In the genomic region with DNA sequence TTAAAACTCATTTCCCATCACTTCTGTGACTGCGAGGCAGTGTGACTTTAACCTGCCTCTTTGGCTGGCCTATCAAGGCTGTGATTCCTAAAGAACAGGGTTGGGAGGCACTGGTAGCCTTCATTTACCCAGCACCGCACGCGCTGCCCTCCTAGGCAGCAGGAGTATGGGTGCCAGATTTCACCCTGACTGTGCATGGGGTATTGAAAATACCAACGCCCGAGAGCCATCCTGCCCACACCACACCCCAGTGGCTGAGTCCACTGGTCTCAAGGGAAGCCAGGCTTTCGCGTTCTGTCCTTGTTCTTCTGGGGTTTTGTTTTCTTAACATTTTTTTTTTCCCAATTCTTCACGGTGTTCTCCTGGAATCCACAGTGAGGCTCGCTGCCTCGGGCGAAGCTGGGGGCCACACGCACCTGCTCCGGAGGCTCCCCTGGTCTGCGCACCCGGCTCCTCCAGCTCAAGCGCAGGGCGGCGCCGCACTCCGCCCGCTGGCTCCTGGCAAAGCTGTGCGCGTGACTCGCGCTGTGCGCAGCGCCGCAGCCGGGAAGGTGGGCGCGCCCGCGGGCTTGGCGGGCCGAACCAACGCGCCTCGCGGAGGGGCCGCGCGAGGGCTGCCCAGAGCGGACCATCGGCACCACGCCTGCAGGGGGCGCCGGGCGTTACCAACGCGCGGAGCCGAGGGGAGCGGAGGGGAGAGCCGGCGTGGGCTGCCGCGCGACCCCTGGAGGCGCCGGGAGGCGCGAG, we compare ENCODE assay signal across 7 mouse cellular contexts. TPM values are rescaled to one million over a fixed set of nuclear protein-coding genes. Genes with fewer than 3 reads are reported as not detected.
DNase-seq lines count a peak whose midpoint lies in the region; ATAC-seq lines count a peak whose summit lies in the region.

Gene Rusc2 (plus strand): TSS at position 572 of the 747 bp plus-strand sequence.

- H3K36me3 ChIP-seq in embryonic facial prominence, embryonic 13.5 days = no peaks in the 10 kb centered on the region
- H3K36me3 ChIP-seq in limb, embryonic 13.5 days = no peaks in the 10 kb centered on the region
- H3K36me3 ChIP-seq in midbrain, embryonic 14.5 days (ENCODE audit: control insufficient read depth, insufficient read depth, low read length) = no peaks in the 10 kb centered on the region

- H3K9ac ChIP-seq in embryonic facial prominence, embryonic 13.5 days = peak within 1 kb of the TSS; percentile 84
- peak within 1 kb of the TSS; percentile 84 for H3K9ac ChIP-seq in limb, embryonic 13.5 days
- H3K9ac ChIP-seq in midbrain, embryonic 14.5 days (replicated peaks; ENCODE audit: low read length) = peak within 1 kb of the TSS; percentile 83

- H3K4me1 ChIP-seq in embryonic facial prominence, embryonic 13.5 days = peaks cover 21% of the 10 kb centered on the region
- peaks cover 18% of the 10 kb centered on the region for H3K4me1 ChIP-seq in limb, embryonic 13.5 days
- H3K4me1 ChIP-seq in midbrain, embryonic 14.5 days (ENCODE audit: control insufficient read depth, insufficient read depth, low read length) = peaks cover 10% of the 10 kb centered on the region

- DNase-seq in adrenal gland, postnatal 4 days (ENCODE audit: low spot score in 2 of 2) = peak; percentile 74 to 80
- peak; percentile 87 for DNase-seq in heart, adult 8-10 months (ENCODE audit: low spot score)
- DNase-seq in kidney, adult 9 months = peak; percentile 88
- peak; percentile 98 for DNase-seq in midbrain, embryonic 14.5 days
- DNase-seq in spleen, postnatal 10 days (ENCODE audit: low spot score in 2 of 2) = peak; percentile 19 to 58

- WGBS in embryonic facial prominence, embryonic 13.5 days = under 1% methylated on average over 48 of the region's 63 CpGs
- WGBS in limb, embryonic 13.5 days = under 1% methylated on average over 62 of the region's 63 CpGs
- WGBS in midbrain, embryonic 14.5 days = under 1% methylated on average over 62 of the region's 63 CpGs

- peak within 1 kb of the TSS; percentile 72 for H3K4me3 ChIP-seq in embryonic facial prominence, embryonic 13.5 days
- H3K4me3 ChIP-seq in limb, embryonic 13.5 days = peak within 1 kb of the TSS; percentile 73
- H3K4me3 ChIP-seq in midbrain, embryonic 14.5 days (replicated peaks; ENCODE audit: low read depth, low read length) = peak within 1 kb of the TSS; percentile 70

- no peaks in the 10 kb centered on the region for H3K9me3 ChIP-seq in embryonic facial prominence, embryonic 13.5 days
- H3K9me3 ChIP-seq in limb, embryonic 13.5 days = no peaks in the 10 kb centered on the region
- no peaks in the 10 kb centered on the region for H3K9me3 ChIP-seq in midbrain, embryonic 14.5 days (ENCODE audit: control insufficient read depth, low read length)

- peaks cover 9% of the 10 kb centered on the region for H3K27me3 ChIP-seq in embryonic facial prominence, embryonic 13.5 days
- peaks cover 14% of the 10 kb centered on the region for H3K27me3 ChIP-seq in limb, embryonic 13.5 days
- no peaks in the 10 kb centered on the region for H3K27me3 ChIP-seq in midbrain, embryonic 14.5 days (ENCODE audit: control insufficient read depth, insufficient read depth, low read length)

- peak; percentile 85 for ATAC-seq in embryonic facial prominence, embryonic 13.5 days (ENCODE audit: insufficient number of reproducible peaks, insufficient read depth, low FRiP score, low TSS enrichment, low read depth)
- peak; percentile 96 for ATAC-seq in limb, embryonic 13.5 days (ENCODE audit: low FRiP score, low read depth)
- peak; percentile 95 for ATAC-seq in midbrain, embryonic 14.5 days (ENCODE audit: low FRiP score, low TSS enrichment)

- H3K27ac ChIP-seq in embryonic facial prominence, embryonic 13.5 days = peak within 1 kb of the TSS; percentile 44; the same call in 1 of the 2 replicates
- H3K27ac ChIP-seq in limb, embryonic 13.5 days = no peak within 1 kb of the TSS
- peak within 1 kb of the TSS; percentile 77 for H3K27ac ChIP-seq in midbrain, embryonic 14.5 days (replicated peaks; ENCODE audit: low read depth, low read length)

- peak within 1 kb of the TSS; percentile 76 for H3K4me2 ChIP-seq in embryonic facial prominence, embryonic 13.5 days
- H3K4me2 ChIP-seq in limb, embryonic 13.5 days (replicated peaks) = peak within 1 kb of the TSS; percentile 88
- peak within 1 kb of the TSS; percentile 87 for H3K4me2 ChIP-seq in midbrain, embryonic 14.5 days (ENCODE audit: low read length)

RNA-seq across cellular contexts. Expression of gene Rusc2, which starts in this region (rescaled TPM):
- 10 to 100 TPM; 29.7 to 34.5 TPM for total RNA-seq in adrenal gland, postnatal 4 days (2021)
- 13.1 and 17.2 TPM in 2 replicates for polyA plus RNA-seq in embryonic facial prominence, embryonic 13.5 days (2015; fragmentation: Nextera tagmentation; extraction: Ambion mirVana)
- total RNA-seq in heart, adult 8-10 months (2022) = 10 to 100 TPM; 47.4 to 58.6 (median 48.9) TPM
- 13.1 and 14.7 TPM in 2 replicates for polyA plus RNA-seq in limb, embryonic 13.5 days (2015; fragmentation: Nextera tagmentation; extraction: Ambion mirVana)
- polyA plus RNA-seq in midbrain, embryonic 14.5 days (2014; fragmentation: Nextera tagmentation; extraction: Ambion mirVana) = 68.1 and 106 TPM in 2 replicates

Comparison
In these comparisons a context has a peak if more than half of its experiments do, and no peak if none do; other contexts are left out.
1. DNase-seq: peak in every context shown above with its lines; median percentile 98 in midbrain, embryonic 14.5 days; 88 in kidney, adult 9 months; 87 in heart, adult 8-10 months; 77 in adrenal gland, postnatal 4 days; 38 in spleen, postnatal 10 days.